Mouse (Mus musculus) lung, postnatal 10 days (tissue): Measurements from ENCODE around the gene Ddx18.

ENCODE experiments used
- DNase-seq: peaks from one replicate; pipeline ENCODE4 v3.0.0; 2021

The Ddx18 gene

GRCm38 (mm10) chr1:121527061-121527460 is 40.7 kb downstream of the Ddx18 start:
- no peak for DNase-seq

- no peak for DNase-seq
Measured at GRCm38 (mm10) chr1:121518609-121519008, 49.2 kb downstream of the Ddx18 start.

DNA sequence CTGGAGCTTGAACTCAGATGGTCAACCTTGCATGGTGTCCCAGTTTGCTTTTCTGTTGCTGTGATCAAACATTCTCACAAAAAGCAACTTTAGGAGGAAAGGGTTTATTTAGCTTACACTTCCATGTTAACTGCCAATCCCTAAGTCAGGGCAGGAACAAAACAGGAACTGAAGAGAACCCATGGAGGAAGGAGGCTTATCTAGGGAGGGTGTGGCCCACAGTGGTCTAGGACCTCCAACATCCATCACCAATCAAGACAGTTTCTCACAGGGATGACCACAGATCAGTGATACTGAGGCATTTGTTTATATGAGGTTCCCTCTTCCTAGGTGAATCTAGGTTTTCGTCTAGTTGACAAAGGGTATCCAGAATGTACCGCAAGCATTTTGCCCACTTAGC is 55.8 kb downstream of the Ddx18 start:
- no peak for DNase-seq

GRCm38 (mm10) chr1:121511186-121511585 is 56.6 kb downstream of the Ddx18 start:
- no peak for DNase-seq

DNA sequence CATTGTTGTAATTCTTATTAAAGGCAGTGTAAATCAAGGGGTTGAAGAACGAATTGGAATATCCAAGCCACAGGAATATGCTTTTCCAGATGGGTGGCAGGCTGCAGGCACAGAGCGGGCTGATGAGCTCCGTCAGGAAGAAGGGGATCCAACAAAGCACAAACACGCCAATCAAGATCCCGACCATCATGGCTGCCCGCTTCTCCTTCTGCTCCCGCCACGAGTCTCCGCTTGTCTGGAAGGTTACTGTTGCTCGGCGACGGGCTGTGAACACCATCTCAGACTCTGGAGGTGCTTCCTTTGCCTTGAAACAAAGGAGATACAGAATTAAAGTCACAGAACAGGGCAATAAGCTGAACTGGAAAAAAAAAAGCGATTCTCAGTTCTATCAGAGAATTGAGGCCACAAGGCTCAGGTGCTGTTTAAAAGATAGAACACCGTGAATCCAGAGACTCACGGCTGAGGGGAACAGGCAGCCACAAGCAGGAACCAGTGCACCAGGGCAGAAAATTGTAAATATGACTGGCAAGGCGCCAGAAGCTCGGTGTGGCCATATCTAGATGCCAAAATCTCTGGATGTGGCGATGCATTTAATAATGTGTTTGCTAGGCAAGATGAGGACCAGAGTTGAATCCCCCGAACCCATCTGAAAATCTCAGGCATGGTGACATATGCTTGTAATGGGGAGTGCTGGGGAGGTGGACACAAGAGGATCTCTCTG is 57.2 kb downstream of the Ddx18 start:
- no peak for DNase-seq

DNA sequence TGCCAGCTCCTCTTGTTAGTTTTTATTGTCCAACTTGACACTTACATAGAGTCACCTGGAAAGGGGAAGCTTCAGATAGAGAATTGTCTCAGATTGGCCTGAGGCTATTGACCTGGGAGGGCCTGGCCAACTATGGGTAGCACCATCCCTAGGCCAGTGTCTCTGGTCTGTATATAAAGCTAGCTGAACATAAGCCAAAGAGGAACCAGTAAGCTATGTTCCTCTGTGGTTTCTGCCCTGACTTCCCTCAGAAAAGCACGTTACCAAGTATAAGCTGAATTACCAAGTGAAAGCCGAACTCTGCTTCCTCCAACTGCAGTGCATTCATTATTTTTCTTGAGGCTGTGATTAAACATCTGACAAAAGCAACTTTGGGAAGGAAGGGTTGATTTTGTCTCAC is 59.1 kb downstream of the Ddx18 start:
- no peak for DNase-seq
